Mouse (Mus musculus) neural tube, embryonic 14.5 days (tissue): ENCODE results near the gene Mrpl53. TPM values are rescaled to one million over a fixed set of nuclear protein-coding genes. Genes with fewer than 3 reads are reported as not detected.
"Not testable (repeated sequence)": the region's sequence is repeated elsewhere in the genome, so short reads cannot be mapped to it uniquely, and the experiment has no call there.

ENCODE experiments used
- ATAC-seq: fragments of 200-750 bp; cut with Nextera tagmentation; 2 replicates; pipeline ENCODE4 v1.8.0; 2017; ENCODE audit warnings: low read depth, mild to moderate bottlenecking, moderate TSS enrichment, moderate library complexity
- H3K27ac ChIP-seq: fragments of 300-500 bp; sonication (generic); 2 replicates; pipeline ENCODE4 v1.5.1; 2014; ENCODE audit warnings: low read depth, mild to moderate bottlenecking, control low read depth, low read length, moderate library complexity, mixed read lengths
- H3K27me3 ChIP-seq: fragments of 300-500 bp; sonication (generic); 2 replicates; pipeline ENCODE4 v1.6.1; 2014; ENCODE audit warnings: low read length; ENCODE audit not compliant: control insufficient read depth, insufficient read depth
- H3K36me3 ChIP-seq: fragments of 300-500 bp; sonication (generic); 2 replicates; pipeline ENCODE4 v1.6.1; 2014; ENCODE audit warnings: low read length, mixed read lengths; ENCODE audit not compliant: control insufficient read depth, insufficient read depth
- H3K4me1 ChIP-seq: fragments of 300-500 bp; sonication (generic); 2 replicates; pipeline ENCODE4 v1.6.1; 2014; ENCODE audit warnings: low read length; ENCODE audit not compliant: control insufficient read depth, insufficient read depth
- H3K4me2 ChIP-seq: fragments of 300-500 bp; sonication (generic); 2 replicates; pipeline ENCODE4 v1.6.1; 2014; ENCODE audit warnings: mild to moderate bottlenecking, low read depth, low read length, control low read depth
- H3K4me3 ChIP-seq: fragments of 300-500 bp; sonication (generic); 2 replicates; pipeline ENCODE4 v1.5.1; 2014; ENCODE audit warnings: low read depth, low read length, control low read depth, mixed read lengths
- H3K9ac ChIP-seq: fragments of 300-500 bp; sonication (generic); replicated peaks from 2 replicates; pipeline ENCODE4 v1.6.1; 2014; ENCODE audit warnings: low read depth, mild to moderate bottlenecking, control low read depth, low read length, mixed read lengths
- H3K9me3 ChIP-seq: fragments of 300-500 bp; sonication (generic); 2 replicates; pipeline ENCODE4 v1.6.1; 2016; ENCODE audit warnings: low read length; ENCODE audit not compliant: control insufficient read depth
- WGBS: fragments of 180-500 bp; shearing (Covaris S2); extraction: QIAGEN DNeasy Blood & Tissue Kit; methylation state at CpG from one replicate; pipeline ENCODE4 v1.1.7; 2014; 5-methylcytosine and 5-hydroxymethylcytosine counted together
- microRNA counts: library from miRNA; unstranded; fragments of <30 nt; microRNA quantifications from one replicate; lab custom pipeline; 2016
- microRNA-seq: library from miRNA; unstranded; fragments of <30 nt; microRNA quantifications from one replicate; pipeline ENCODE4, GENCODE M21; 2016
- polyA plus RNA-seq: library from polyadenylated mRNA; unstranded; fragments of >200 nt; fragmentation: Nextera tagmentation; extraction: Ambion mirVana; gene quantifications from 2 replicates; pipeline ENCODE4 v1.2.1, GENCODE M21; 2014

The Mrpl53 gene
- polyA plus RNA-seq, 1 experiment from 2014 or later, result 118 TPM

DNA sequence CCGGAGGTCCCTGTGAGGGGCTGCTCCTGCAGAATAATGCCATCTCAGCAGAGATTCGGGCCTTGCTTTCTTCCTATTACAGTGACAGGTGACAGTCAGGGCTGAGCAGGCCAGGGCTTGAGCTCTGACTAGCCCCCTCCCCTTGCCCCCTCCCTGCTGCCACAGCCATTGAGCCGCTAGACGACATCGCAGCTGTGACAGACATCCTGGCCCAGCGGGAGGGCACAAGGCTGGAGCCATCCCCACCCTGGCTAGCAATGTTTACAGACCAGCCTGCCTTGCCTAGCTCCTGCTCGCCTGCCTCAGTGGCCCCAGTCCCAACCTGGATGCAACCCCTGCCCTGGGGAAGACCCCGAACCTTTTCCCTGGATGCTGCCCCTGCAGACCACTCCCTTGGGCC lies 42.9 kb downstream of the Mrpl53 start:
- ATAC-seq, result no peak
- Histone ChIP-seq H3K36me3 (peaks cover 3% of the 10 kb centered on the region; the same call in 1 of the 2 replicates), H3K4me3 (no peak overlapping the region), H3K9ac (no peak overlapping the region), H3K4me1 (0 out of 2 replicates have a peak, but pooled peaks cover 7% of the 10 kb centered on the region), H3K4me2 (no peak overlapping the region), H3K27me3 (no peaks in the 10 kb centered on the region), H3K27ac (no peak overlapping the region), H3K9me3 (no peaks in the 10 kb centered on the region)
- 37% methylated on average over 8 of the region's 8 CpGs for WGBS

GRCm38 (mm10) chr6:83153038-83153437 lies 44.2 kb downstream of the Mrpl53 start:
- Histone ChIP-seq H3K9ac (no peak overlapping the region), H3K4me3 (no peak overlapping the region), H3K27ac (no peak overlapping the region), H3K4me1 (0 out of 2 replicates have a peak, but pooled peaks cover 7% of the 10 kb centered on the region), H3K9me3 (no peaks in the 10 kb centered on the region), H3K36me3 (peaks cover 3% of the 10 kb centered on the region; the same call in 1 of the 2 replicates), H3K4me2 (no peak overlapping the region), H3K27me3 (no peaks in the 10 kb centered on the region)
- ATAC-seq, result no peak
- 90% methylated on average over 12 of the region's 12 CpGs for WGBS

DNA sequence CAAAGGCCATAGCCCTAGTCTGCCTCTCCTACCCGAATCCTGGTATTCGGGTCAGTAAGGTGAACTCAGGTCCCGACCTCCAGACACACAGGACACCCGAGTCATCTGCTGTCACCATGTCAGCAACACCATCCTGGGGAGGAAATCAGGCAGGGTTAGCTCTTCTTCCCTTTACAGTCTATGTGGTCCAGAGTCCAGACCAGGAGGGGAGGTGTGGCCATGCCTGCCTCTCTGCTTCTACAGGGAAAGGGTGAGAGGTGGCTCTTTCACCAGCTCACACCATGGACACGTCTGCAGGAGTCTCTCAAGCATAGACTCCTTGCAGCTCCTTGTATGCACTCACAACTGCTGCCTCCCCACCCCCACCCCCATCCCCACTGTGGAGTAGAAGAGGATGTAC lies 44.6 kb downstream of the Mrpl53 start:
- Histone ChIP-seq H3K27ac (no peak overlapping the region), H3K36me3 (peaks cover 3% of the 10 kb centered on the region; the same call in 1 of the 2 replicates), H3K9me3 (no peaks in the 10 kb centered on the region), H3K27me3 (no peaks in the 10 kb centered on the region), H3K4me2 (no peak overlapping the region), H3K9ac (no peak overlapping the region), H3K4me1 (0 out of 2 replicates have a peak, but pooled peaks cover 7% of the 10 kb centered on the region), H3K4me3 (no peak overlapping the region)
- no peak for ATAC-seq
- 78% methylated on average over 5 of the region's 5 CpGs for WGBS

DNA sequence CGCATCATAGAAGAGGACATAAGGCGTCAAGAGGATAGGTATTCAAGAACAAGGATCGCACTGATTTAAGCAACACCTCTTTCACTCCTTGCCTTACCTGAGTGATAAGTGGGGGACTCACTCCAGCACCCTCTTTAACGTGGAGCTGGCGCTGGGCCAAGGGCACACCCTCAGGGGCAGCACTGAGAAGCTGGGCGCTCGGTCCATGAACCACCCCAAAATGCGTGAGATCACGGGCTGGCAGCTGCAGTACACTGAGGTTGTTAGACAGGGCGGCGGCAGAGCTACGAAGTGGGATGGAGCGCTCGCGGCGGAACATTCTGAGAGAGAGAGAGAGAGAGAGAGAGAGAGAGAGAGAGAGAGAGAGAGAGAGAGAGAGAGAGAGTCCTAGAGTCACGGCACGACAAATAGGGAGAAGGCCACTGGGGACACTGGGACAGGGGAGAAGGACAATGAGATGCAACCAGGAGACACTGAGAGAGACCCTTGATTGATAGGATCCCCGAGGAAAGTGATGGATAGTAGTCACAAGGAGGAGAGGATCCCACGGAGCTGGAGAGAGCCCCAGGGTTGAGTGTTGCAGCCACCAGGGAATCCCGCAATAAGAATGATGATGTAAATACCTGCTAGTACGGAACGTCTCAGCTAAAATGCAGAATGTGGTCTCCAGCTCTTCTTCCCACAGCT lies 46.9 kb downstream of the Mrpl53 start:
- peaks cover 5% of the 10 kb centered on the region for H3K27me3 ChIP-seq
- H3K27ac ChIP-seq, result peak overlapping the region; percentile 4; the same call in 1 of the 2 replicates
- peak; percentile 48 for ATAC-seq
- 8% methylated on average over 23 of the region's 23 CpGs for WGBS
- peaks cover 3% of the 10 kb centered on the region; the same call in 1 of the 2 replicates for H3K36me3 ChIP-seq
- peak overlapping the region; percentile 39 for H3K9ac ChIP-seq
- H3K4me3 ChIP-seq, result peak overlapping the region; percentile 50
- H3K9me3 ChIP-seq, result no peaks in the 10 kb centered on the region
- H3K4me1 ChIP-seq, result 0 out of 2 replicates have a peak, but pooled peaks cover 7% of the 10 kb centered on the region
- peak overlapping the region; percentile 57 for H3K4me2 ChIP-seq

- Histone ChIP-seq H3K27ac (peak within 1 kb of the TSS; percentile 4; the same call in 1 of the 2 replicates), H3K4me2 (peak within 1 kb of the TSS; percentile 57), H3K4me3 (peak within 1 kb of the TSS; percentile 50), H3K9me3 (no peaks in the 10 kb centered on the region), H3K4me1 (0 out of 2 replicates have a peak, but pooled peaks cover 7% of the 10 kb centered on the region), H3K9ac (peak within 1 kb of the TSS; percentile 39), H3K36me3 (peaks cover 3% of the 10 kb centered on the region; the same call in 1 of the 2 replicates), H3K27me3 (peaks cover 10% of the 10 kb centered on the region)
- ATAC-seq, result peak; percentile 94
- WGBS, result under 1% methylated on average over 32 of the region's 32 CpGs
These were observed 47.4 kb downstream of the Mrpl53 start, which contains the start of the genes Wdr54 and 1700003E16Rik for GRCm38 (mm10) chr6:83156259-83156684. Gene Wdr54, minus strand, starts transcription at chr6:83156397. Gene 1700003E16Rik, plus strand, starts transcription at chr6:83156404.

GRCm38 (mm10) chr6:83159456-83159855 lies 50.6 kb downstream of the Mrpl53 start:
- not testable (repeated sequence) for ATAC-seq, H3K27ac ChIP-seq, H3K4me3 ChIP-seq, H3K9me3 ChIP-seq, H3K36me3 ChIP-seq, H3K4me2 ChIP-seq, H3K9ac ChIP-seq
- H3K4me1 ChIP-seq, result peaks cover 11% of the 10 kb centered on the region
- 32% methylated on average over 3 of the region's 3 CpGs for WGBS
- H3K27me3 ChIP-seq, result peaks cover 24% of the 10 kb centered on the region

MicroRNA genes within 50 kb of the gene (microRNA counts, 519-probe panel; counts per million panel counts)
- not detected for microRNA mmu-miR-3470a+mmu-miR-3470b (lab: Ali Mortazavi, UCI)

Small RNA genes lying within 50 kb of the gene (microRNA-seq; reads per million reads assigned to microRNA genes)
- not detected for gene Mir3470a

Other genes starting within 250 kb of the Mrpl53 start
- 13.7 and 19.5 TPM in 2 replicates for gene Sema4f, start 169.3 kb upstream of the Mrpl53 start, polyA plus RNA-seq
- not detected in 2 replicates for gene M1ap, start 162.1 kb upstream of the Mrpl53 start, polyA plus RNA-seq
- 1.0 and 2.0 TPM in 2 replicates for gene Dok1, start 75.6 kb upstream of the Mrpl53 start, polyA plus RNA-seq
- gene Loxl3, start 74.9 kb upstream of the Mrpl53 start, polyA plus RNA-seq, result 4.2 and 6.1 TPM in 2 replicates
- gene Aup1, start 54.5 kb upstream of the Mrpl53 start, polyA plus RNA-seq, result 122 and 123 TPM in 2 replicates
- gene Htra2, start 53.8 kb upstream of the Mrpl53 start, polyA plus RNA-seq, result 37.8 and 45.9 TPM in 2 replicates
- gene Dqx1, start 51.2 kb upstream of the Mrpl53 start, polyA plus RNA-seq, result 0.24 and 0.54 TPM in 2 replicates
- gene Tlx2, start 38.7 kb upstream of the Mrpl53 start, polyA plus RNA-seq, result 7.1 TPM in 1 of 2 replicates, not detected in the other
- gene Pcgf1, start 31.2 kb upstream of the Mrpl53 start, polyA plus RNA-seq, result 44.9 and 46.6 TPM in 2 replicates
- gene Lbx2, start 22.7 kb upstream of the Mrpl53 start, polyA plus RNA-seq, result not detected in 2 replicates
- gene Ccdc142, start 7.4 kb upstream of the Mrpl53 start, polyA plus RNA-seq, result 5.6 and 6.3 TPM in 2 replicates
- 3.7 and 4.3 TPM in 2 replicates for gene Gm42688, start 7.4 kb upstream of the Mrpl53 start, polyA plus RNA-seq
- gene Mogs, start 6.5 kb downstream of the Mrpl53 start, polyA plus RNA-seq, result 21.9 and 25.3 TPM in 2 replicates
- 129 and 146 TPM in 2 replicates for gene Wbp1, start 12.5 kb downstream of the Mrpl53 start, polyA plus RNA-seq
- gene Ino80b, start 16.4 kb downstream of the Mrpl53 start, polyA plus RNA-seq, result 13.5 and 14.3 TPM in 2 replicates
- gene Rtkn, start 26.4 kb downstream of the Mrpl53 start, polyA plus RNA-seq, result 6.3 and 8.8 TPM in 2 replicates
- gene Wdr54, start 47.4 kb downstream of the Mrpl53 start, polyA plus RNA-seq, result 18.2 and 25.7 TPM in 2 replicates
- 4.2 and 7.8 TPM in 2 replicates for gene 1700003E16Rik, start 47.4 kb downstream of the Mrpl53 start, polyA plus RNA-seq
- gene Dctn1, start 56.9 kb downstream of the Mrpl53 start, polyA plus RNA-seq, result 122 and 147 TPM in 2 replicates
- gene Slc4a5, start 110.8 kb downstream of the Mrpl53 start, polyA plus RNA-seq, result not detected in 2 replicates
- gene Mthfd2, start 216.9 kb downstream of the Mrpl53 start, polyA plus RNA-seq, result 28.7 and 30.7 TPM in 2 replicates
- 22.3 and 32.2 TPM in 2 replicates for gene Mob1a, start 217.0 kb downstream of the Mrpl53 start, polyA plus RNA-seq
- gene Bola3, start 240.1 kb downstream of the Mrpl53 start, polyA plus RNA-seq, result 57.3 and 57.5 TPM in 2 replicates